Mouse (Mus musculus) cortical plate, adult 2 months (tissue): Measurements from ENCODE around the gene Pbxip1.

Experiments used
- CTCF ChIP-seq: fragments of 200-500 bp; IDR thresholded peaks from 2 replicates; pipeline ENCODE4 v1.5.1; 2011; ENCODE audit warnings: mild to moderate bottlenecking, control low read depth, low read length; ENCODE audit not compliant: insufficient read depth; ENCODE audit errors: extremely low read depth
- POLR2A ChIP-seq: fragments of 200-500 bp; IDR thresholded peaks from 2 replicates; pipeline ENCODE4 v1.6.1; 2011; ENCODE audit warnings: mild to moderate bottlenecking, low read length, control low read depth; ENCODE audit not compliant: insufficient read depth; ENCODE audit errors: extremely low read depth

- TF ChIP-seq CTCF (peak; percentile 30; the same call in 1 of the 2 replicates), POLR2A (no peak)
Measured at GRCm38 (mm10) chr3:89481488-89481887, 45.0 kb downstream of the Pbxip1 start.
